Mouse (Mus musculus) embryonic facial prominence, embryonic 14.5 days (tissue): ENCODE results near the gene Slc35b2. TPM values are rescaled to one million over a fixed set of nuclear protein-coding genes. Genes with fewer than 3 reads are reported as not detected.

Experiments used
- ATAC-seq: fragments of 200-750 bp; cut with Nextera tagmentation; 2 replicates; pipeline ENCODE4 v1.8.0; 2017; ENCODE audit warnings: low read depth, moderate number of reproducible peaks, moderate TSS enrichment
- DNase-seq: peaks from one replicate; pipeline ENCODE4 v3.0.0-alpha.2; 2015; ENCODE audit warnings: low spot score
- H3K27ac ChIP-seq: fragments of 300-500 bp; sonication (generic); replicated peaks from 2 replicates; pipeline ENCODE4 v1.5.1; 2014; ENCODE audit warnings: low read depth, mild to moderate bottlenecking, low read length, moderate library complexity
- H3K27me3 ChIP-seq: fragments of 300-500 bp; sonication (generic); replicated peaks from 2 replicates; pipeline ENCODE4 v1.6.1; 2014; ENCODE audit warnings: low read length; ENCODE audit not compliant: control insufficient read depth, insufficient read depth
- H3K36me3 ChIP-seq: fragments of 300-500 bp; sonication (generic); 2 replicates; pipeline ENCODE4 v1.6.1; 2014; ENCODE audit warnings: low read length, mixed read lengths; ENCODE audit not compliant: control insufficient read depth, insufficient read depth
- H3K4me1 ChIP-seq: fragments of 300-500 bp; sonication (generic); 2 replicates; pipeline ENCODE4 v1.6.1; 2014; ENCODE audit warnings: antibody characterized with exemption, low read length; ENCODE audit not compliant: control insufficient read depth, insufficient read depth
- H3K4me2 ChIP-seq: fragments of 300-500 bp; sonication (generic); 2 replicates; pipeline ENCODE4 v1.6.1; 2014; ENCODE audit warnings: low read depth, mild to moderate bottlenecking, low read length, moderate library complexity, mixed read lengths
- H3K4me3 ChIP-seq: fragments of 300-500 bp; sonication (generic); 2 replicates; pipeline ENCODE4 v1.5.1; 2014; ENCODE audit warnings: low read depth, mild to moderate bottlenecking, low read length
- H3K9ac ChIP-seq: fragments of 300-500 bp; sonication (generic); 2 replicates; pipeline ENCODE4 v1.6.1; 2014; ENCODE audit warnings: low read depth, mild to moderate bottlenecking, low read length, moderate library complexity, mixed read lengths
- H3K9me3 ChIP-seq: fragments of 300-500 bp; sonication (generic); 2 replicates; pipeline ENCODE4 v1.6.1; 2016; ENCODE audit warnings: low read length; ENCODE audit not compliant: control insufficient read depth
- WGBS: fragments of 180-500 bp; shearing (Covaris S2); extraction: QIAGEN DNeasy Blood & Tissue Kit; methylation state at CpG from one replicate; pipeline ENCODE4 v1.1.7; 2014; 5-methylcytosine and 5-hydroxymethylcytosine counted together
- polyA plus RNA-seq: library from polyadenylated mRNA; unstranded; fragments of >200 nt; fragmentation: Nextera tagmentation; extraction: Ambion mirVana; gene quantifications from 2 replicates; pipeline ENCODE4 v1.2.1, GENCODE M21; 2014

Gene Slc35b2
- polyA plus RNA-seq, 1 experiment from 2014 or later = 139 TPM

DNA sequence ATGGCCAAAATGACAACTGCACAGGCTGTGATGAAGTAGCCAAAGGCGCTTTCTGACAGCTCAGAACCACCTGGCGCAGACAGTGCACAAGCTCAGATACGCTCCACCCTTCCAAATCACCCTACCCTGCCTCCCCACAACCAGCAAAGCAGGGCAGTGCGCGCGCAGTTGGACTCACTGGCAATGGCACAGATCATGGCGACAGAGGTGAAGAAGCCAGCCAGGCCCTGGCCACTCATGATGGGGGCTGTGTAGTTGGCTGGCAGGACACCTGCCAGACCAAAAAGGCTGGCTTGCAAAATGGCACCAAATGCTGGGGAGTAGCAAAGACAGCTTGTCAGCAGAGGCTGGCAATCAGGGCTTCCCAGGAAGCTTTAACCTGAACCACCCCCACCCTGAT is 25.6 kb downstream of the Slc35b2 start:
- WGBS = 94% methylated on average over 7 of the region's 7 CpGs
- H3K9me3 ChIP-seq = no peaks in the 10 kb centered on the region
- H3K27me3 ChIP-seq = no peaks in the 10 kb centered on the region
- H3K4me1 ChIP-seq = peaks cover 21% of the 10 kb centered on the region
- no peak overlapping the region for H3K4me3 ChIP-seq
- H3K36me3 ChIP-seq = peaks cover 12% of the 10 kb centered on the region
- no peak overlapping the region for H3K27ac ChIP-seq
- no peak overlapping the region for H3K9ac ChIP-seq
- ATAC-seq = no peak
- no peak for DNase-seq
- H3K4me2 ChIP-seq = no peak overlapping the region

DNA sequence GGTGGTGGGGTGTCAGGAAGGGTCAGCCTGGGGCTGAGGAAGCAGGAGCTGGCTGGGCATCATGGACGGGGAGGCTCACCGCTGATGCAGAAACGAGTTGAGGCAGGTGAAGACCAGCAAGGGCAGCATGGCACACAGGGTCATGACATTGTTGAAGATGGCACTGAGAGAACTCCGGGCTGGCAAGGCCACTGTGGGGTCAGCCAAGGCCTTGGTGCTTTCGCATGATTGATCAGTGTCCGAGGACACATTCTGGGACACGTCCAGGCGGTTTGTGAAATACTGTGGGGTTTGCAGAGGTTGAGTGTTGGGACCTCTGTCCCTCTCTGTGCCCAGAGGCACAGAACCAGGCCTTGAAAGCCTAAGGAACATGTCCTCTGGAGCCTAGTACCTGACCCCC is 26.2 kb downstream of the Slc35b2 start:
- peaks cover 12% of the 10 kb centered on the region for H3K36me3 ChIP-seq
- 0 out of 2 replicates have a peak, but pooled peaks cover 4% of the 10 kb centered on the region for H3K27me3 ChIP-seq
- no peak overlapping the region for H3K4me3 ChIP-seq
- ATAC-seq = no peak
- no peak overlapping the region for H3K9ac ChIP-seq
- H3K4me1 ChIP-seq = peaks cover 27% of the 10 kb centered on the region
- H3K9me3 ChIP-seq = no peaks in the 10 kb centered on the region
- 90% methylated on average over 8 of the region's 8 CpGs for WGBS
- no peak for DNase-seq
- no peak overlapping the region for H3K27ac ChIP-seq
- H3K4me2 ChIP-seq = no peak overlapping the region

DNA sequence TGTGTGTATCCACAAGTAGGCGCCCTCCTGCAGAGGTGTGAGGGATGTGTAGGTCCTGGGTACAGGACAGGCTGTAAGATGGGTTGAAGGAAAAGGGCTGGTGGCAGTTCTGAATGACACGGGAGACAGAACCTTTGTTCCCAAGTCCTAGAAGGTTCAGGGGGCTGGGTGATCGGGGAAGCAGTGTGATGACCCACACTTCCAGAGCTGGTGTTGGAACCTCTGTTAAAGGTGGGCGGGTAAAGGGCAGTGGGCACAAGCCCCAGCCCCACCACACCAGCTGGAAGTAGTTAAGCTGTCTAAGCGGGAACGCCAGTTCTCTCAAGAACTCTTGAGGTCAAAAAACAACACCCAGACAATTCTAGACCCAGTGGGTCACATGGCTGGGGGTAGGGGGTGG is 26.7 kb downstream of the Slc35b2 start:
- Histone ChIP-seq H3K4me1 (peaks cover 30% of the 10 kb centered on the region), H3K4me3 (no peak overlapping the region), H3K27ac (no peak overlapping the region), H3K36me3 (peaks cover 12% of the 10 kb centered on the region), H3K9ac (no peak overlapping the region), H3K27me3 (0 out of 2 replicates have a peak, but pooled peaks cover 4% of the 10 kb centered on the region), H3K4me2 (no peak overlapping the region), H3K9me3 (no peaks in the 10 kb centered on the region)
- no peak for DNase-seq
- WGBS = 67% methylated on average over 6 of the region's 6 CpGs
- ATAC-seq = no peak

- no peak overlapping the region for H3K27ac ChIP-seq
- no peak overlapping the region for H3K4me3 ChIP-seq
- peak overlapping the region; percentile 99 for H3K4me2 ChIP-seq
- WGBS = 39% methylated on average over 16 of the region's 16 CpGs
- peaks cover 37% of the 10 kb centered on the region for H3K4me1 ChIP-seq
- no peak for DNase-seq
- peak overlapping the region; percentile 9; the same call in 1 of the 2 replicates for H3K9ac ChIP-seq
- ATAC-seq = no peak
- 0 out of 2 replicates have a peak, but pooled peaks cover 4% of the 10 kb centered on the region for H3K27me3 ChIP-seq
- no peaks in the 10 kb centered on the region for H3K9me3 ChIP-seq
- peaks cover 4% of the 10 kb centered on the region for H3K36me3 ChIP-seq
Observed at GRCm38 (mm10) chr17:45591701-45592605, 28.3 kb downstream of the Slc35b2 start.

- H3K27me3 ChIP-seq = 0 out of 2 replicates have a peak, but pooled peaks cover 4% of the 10 kb centered on the region
- H3K27ac ChIP-seq = no peak overlapping the region
- H3K36me3 ChIP-seq = no peaks in the 10 kb centered on the region; the same call in 1 of the 2 replicates
- H3K4me3 ChIP-seq = no peak overlapping the region
- peak overlapping the region; percentile 9; the same call in 1 of the 2 replicates for H3K9ac ChIP-seq
- H3K4me2 ChIP-seq = peak overlapping the region; percentile 99
- 39% methylated on average over 7 of the region's 8 CpGs for WGBS
- no peak for DNase-seq
- ATAC-seq = no peak
- no peaks in the 10 kb centered on the region for H3K9me3 ChIP-seq
- H3K4me1 ChIP-seq = peaks cover 39% of the 10 kb centered on the region
Observed at GRCm38 (mm10) chr17:45592606-45593431, 29.1 kb downstream of the Slc35b2 start.

DNA sequence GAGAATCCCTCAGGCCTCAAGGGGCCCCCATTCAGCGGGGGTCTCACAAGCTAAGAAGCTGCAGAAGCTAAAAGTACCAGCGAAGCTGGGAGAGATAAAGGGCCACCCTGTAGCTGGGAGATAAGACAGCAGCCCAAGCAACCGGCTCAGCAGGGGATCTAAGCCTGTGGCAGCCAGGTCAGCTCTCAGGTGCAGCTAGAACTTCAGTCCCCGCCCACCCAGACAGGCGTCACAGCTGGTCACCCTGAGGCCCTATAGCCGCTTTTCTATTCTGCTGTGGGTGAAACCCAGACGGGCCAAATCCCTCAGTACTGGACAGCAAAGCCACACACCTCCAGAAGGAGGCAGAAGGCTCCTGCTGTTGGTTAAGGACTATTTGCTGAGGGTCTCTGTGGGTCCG is 29.8 kb downstream of the Slc35b2 start:
- Histone ChIP-seq H3K9me3 (no peaks in the 10 kb centered on the region), H3K4me1 (peaks cover 39% of the 10 kb centered on the region), H3K36me3 (no peaks in the 10 kb centered on the region; the same call in 1 of the 2 replicates), H3K27ac (no peak overlapping the region), H3K9ac (no peak overlapping the region; the same call in 1 of the 2 replicates), H3K27me3 (0 out of 2 replicates have a peak, but pooled peaks cover 4% of the 10 kb centered on the region), H3K4me3 (peak overlapping the region; percentile 60; the same call in 1 of the 2 replicates), H3K4me2 (peak overlapping the region; percentile 99)
- 36% methylated on average over 5 of the region's 8 CpGs for WGBS
- ATAC-seq (no peak), DNase-seq (no peak)

- no peak for DNase-seq
- no peak for ATAC-seq
- H3K4me1 ChIP-seq = peaks cover 40% of the 10 kb centered on the region
Observed at GRCm38 (mm10) chr17:45594195-45594594, 30.5 kb downstream of the Slc35b2 start.

More at GRCm38 (mm10) chr17:45594195-45594594, 30.5 kb downstream of the Slc35b2 start:
- Histone ChIP-seq H3K27me3 (0 out of 2 replicates have a peak, but pooled peaks cover 4% of the 10 kb centered on the region), H3K36me3 (no peaks in the 10 kb centered on the region; the same call in 1 of the 2 replicates), H3K9ac (peak overlapping the region; percentile 75; the same call in 1 of the 2 replicates), H3K4me3 (peak overlapping the region; percentile 60), H3K9me3 (no peaks in the 10 kb centered on the region), H3K27ac (no peak overlapping the region), H3K4me2 (peak overlapping the region; percentile 99)
- 33% methylated on average over 8 of the region's 8 CpGs for WGBS
